Mouse (Mus musculus) erythroblast, embryonic 14.5 days (primary cell): ENCODE data around the gene Pik3c2a.

ENCODE experiments used
- GATA1 ChIP-seq: IDR thresholded peaks from 2 replicates; pipeline ENCODE4 v1.6.1; 2012; ENCODE audit warnings: low read length, inconsistent platforms, mixed read lengths
- TAL1 ChIP-seq: IDR thresholded peaks from 3 replicates; pipeline ENCODE4 v1.6.1; 2012; ENCODE audit warnings: low read length, inconsistent platforms, mixed read lengths

DNA sequence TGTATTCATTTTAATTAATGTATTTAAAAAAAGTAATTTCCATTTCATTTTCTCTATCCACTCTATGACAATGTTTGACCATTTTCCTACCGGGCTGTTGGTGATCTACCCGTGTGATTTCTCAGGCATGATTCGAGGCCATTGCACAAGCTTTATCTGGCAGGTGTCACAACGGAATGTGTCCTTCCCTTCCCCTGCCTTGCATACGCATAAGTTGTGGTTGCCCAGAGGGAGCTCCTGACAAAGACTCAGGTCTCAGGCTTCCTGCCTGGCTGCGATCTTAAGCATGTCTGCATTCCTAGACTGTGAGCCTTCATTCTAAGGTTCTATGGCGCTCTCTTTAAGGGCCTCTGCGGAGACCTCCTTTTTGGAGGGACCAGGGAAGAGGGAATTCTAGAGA is 18.9 kb upstream of the Pik3c2a start:
- TF ChIP-seq TAL1 (no peak), GATA1 (no peak)
